Mouse (Mus musculus): ENCODE measurements around the gene Zfp433.
"Not testable (repeated sequence)": the region's sequence is repeated elsewhere in the genome, so short reads cannot be mapped to it uniquely, and the experiment has no call there.

The Zfp433 gene

GRCm38 (mm10) chr10:81704531-81705301 is at the start of gene Zfp433:
TSS of gene Zfp433 (plus strand) at chr10:81704825.
- DNase-seq (ENCODE audit: low read depth, low spot score), result not testable (repeated sequence)

DNA sequence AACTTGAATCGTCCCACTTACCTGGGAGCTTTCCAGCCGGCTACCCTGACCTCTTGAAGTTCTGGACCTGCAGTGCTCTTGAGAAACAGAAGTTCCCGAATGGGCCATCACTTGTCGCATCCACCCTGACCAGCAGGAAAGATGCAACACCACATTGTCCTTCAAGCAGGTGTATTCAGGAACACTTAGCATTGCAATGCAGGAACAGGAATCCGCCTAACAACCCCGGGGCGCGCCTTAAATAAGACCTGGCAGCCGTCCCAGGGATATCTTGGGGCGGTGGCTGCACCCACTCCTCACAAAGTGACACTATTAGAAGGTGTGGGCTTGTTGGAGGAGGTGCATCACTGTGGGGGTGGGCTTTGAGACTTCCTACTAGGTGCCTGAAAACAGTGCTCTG is 49.4 kb upstream of the Zfp433 start:
- DNase-seq (ENCODE audit: low read depth, low spot score), result peak; percentile 31

GRCm38 (mm10) chr10:81656174-81656573 is 48.5 kb upstream of the Zfp433 start:
- no peak for DNase-seq (ENCODE audit: low read depth, low spot score)

- not testable (repeated sequence) for DNase-seq (ENCODE audit: low read depth, low spot score)
These were observed 17.5 kb upstream of the Zfp433 start for GRCm38 (mm10) chr10:81687114-81687513.

GRCm38 (mm10) chr10:81770506-81771403 is 66.1 kb downstream of the Zfp433 start, which contains the start of gene Gm3055:
TSS of gene Gm3055 (minus strand) at chr10:81771161.
- not testable (repeated sequence) for DNase-seq (ENCODE audit: low read depth, low spot score)

DNA sequence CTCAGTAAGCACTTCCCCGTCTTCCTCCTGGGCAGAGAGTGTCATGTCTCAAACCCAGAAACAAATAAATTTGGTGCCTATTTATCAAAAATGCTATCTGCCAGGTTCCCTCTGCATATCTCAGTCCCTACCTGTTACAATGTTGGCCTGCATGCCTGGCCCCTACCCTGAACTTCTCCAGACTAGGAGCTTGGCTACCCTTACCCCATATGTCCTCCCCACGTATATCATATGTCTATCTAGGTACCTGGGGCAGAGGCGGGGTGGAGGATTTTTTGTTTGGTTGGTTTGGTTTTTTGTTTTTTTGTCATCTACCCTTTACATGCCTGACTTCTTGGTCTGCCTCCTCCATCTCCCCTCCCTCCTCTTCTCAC is 66.8 kb downstream of the Zfp433 start:
- not testable (repeated sequence) for DNase-seq (ENCODE audit: low read depth, low spot score)
